11 mouse cellular contexts compared by ENCODE assay signal in the genomic region with DNA sequence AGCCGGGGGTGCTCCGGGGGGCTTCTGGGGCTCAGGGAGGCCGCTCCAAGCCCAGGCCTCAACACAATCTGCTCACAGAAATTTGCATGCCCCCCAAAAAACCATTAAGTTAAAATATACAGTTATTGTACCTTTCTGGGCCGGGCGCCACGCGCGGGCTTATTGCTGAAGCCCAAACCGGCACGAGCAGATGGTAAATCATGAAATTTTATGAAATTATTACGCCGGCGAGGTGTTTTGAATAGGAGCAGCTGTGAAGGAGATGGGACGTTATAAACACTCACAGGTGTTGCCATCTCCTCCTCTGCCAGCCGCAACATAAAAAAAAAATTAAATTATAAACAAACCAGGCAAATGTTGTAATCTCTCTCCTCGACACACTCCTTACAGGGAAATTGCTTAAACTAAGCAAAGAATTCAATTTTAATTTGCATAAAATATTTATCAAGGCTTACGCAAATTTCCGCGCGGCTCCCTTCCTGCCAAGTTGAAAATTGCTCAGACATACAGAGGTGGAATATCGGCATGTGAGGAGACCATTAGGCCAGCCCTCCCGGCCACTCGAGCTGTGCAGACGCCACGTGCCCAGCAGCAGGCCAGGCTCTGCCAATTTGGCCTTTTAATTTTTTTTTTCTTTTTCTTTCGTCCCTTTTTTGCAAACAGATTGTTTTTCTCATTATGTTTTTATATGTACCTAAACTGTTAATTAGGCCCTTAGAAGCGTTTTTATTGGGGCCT.
DNase-seq lines count a peak whose midpoint lies in the region; ATAC-seq lines count a peak whose summit lies in the region.
"Had no signal": no experiment of that assay in that cellular context is flagged by ENCODE, and none has a peak within 500 bp of the region (broad histone marks: within the 10 kb centered on the region; RNA-seq: fewer than 3 reads in every experiment).

No protein-coding gene starts in this region.

- 44% methylated on average over 27 of the region's 27 CpGs for WGBS in lung, embryonic 16.5 days
- WGBS in hindbrain, embryonic 10.5 days: 80% methylated on average over 27 of the region's 27 CpGs
- 57% methylated on average over 27 of the region's 27 CpGs for WGBS in limb, embryonic 10.5 days

- H3K9ac ChIP-seq in lung, embryonic 16.5 days (ENCODE audit: low read length): no peak overlapping the region
- H3K9ac ChIP-seq: embryonic facial prominence, embryonic 13.5 days had no signal

- no peak overlapping the region for H3K27ac ChIP-seq in lung, embryonic 16.5 days (ENCODE audit: low read length)
- peak overlapping the region; percentile 82 for H3K27ac ChIP-seq in hindbrain, embryonic 10.5 days
- H3K27ac ChIP-seq in limb, embryonic 10.5 days: peak overlapping the region; percentile 78
- H3K27ac ChIP-seq: embryonic facial prominence, embryonic 13.5 days had no signal

- peak overlapping the region; percentile 27; the same call in 1 of the 2 replicates for H3K4me2 ChIP-seq in lung, embryonic 16.5 days (ENCODE audit: low read depth, low read length)

- H3K36me3 ChIP-seq in lung, embryonic 16.5 days (ENCODE audit: control insufficient read depth, insufficient read depth, low read length): no peaks in the 10 kb centered on the region
- no peaks in the 10 kb centered on the region for H3K36me3 ChIP-seq in hindbrain, embryonic 10.5 days
- no peaks in the 10 kb centered on the region for H3K36me3 ChIP-seq in limb, embryonic 10.5 days
- H3K36me3 ChIP-seq: embryonic facial prominence, embryonic 13.5 days had no signal

- H3K4me1 ChIP-seq in lung, embryonic 16.5 days (replicated peaks; ENCODE audit: control insufficient read depth, insufficient read depth, low read length): no peaks in the 10 kb centered on the region; the same call in 1 of the 2 replicates
- peaks cover 39% of the 10 kb centered on the region for H3K4me1 ChIP-seq in hindbrain, embryonic 10.5 days (replicated peaks)
- H3K4me1 ChIP-seq in limb, embryonic 10.5 days: peaks cover 45% of the 10 kb centered on the region
- H3K4me1 ChIP-seq: megakaryocyte, embryonic 14.5 days had no signal

- no peaks in the 10 kb centered on the region for H3K27me3 ChIP-seq in lung, embryonic 16.5 days (ENCODE audit: control insufficient read depth, insufficient read depth, low read depth, low read length)
- peaks cover 3% of the 10 kb centered on the region; the same call in 1 of the 2 replicates for H3K27me3 ChIP-seq in hindbrain, embryonic 10.5 days (ENCODE audit: insufficient read depth, poor library complexity, severe bottlenecking)
- peaks cover 37% of the 10 kb centered on the region; the same call in 1 of the 2 replicates for H3K27me3 ChIP-seq in limb, embryonic 10.5 days (ENCODE audit: low read depth, poor library complexity, severe bottlenecking)

- ATAC-seq in lung, embryonic 16.5 days (ENCODE audit: low read depth): peak; percentile 30; the same call in 1 of the 2 replicates

- H3K4me3 ChIP-seq in lung, embryonic 16.5 days (ENCODE audit: low read length): no peak overlapping the region
- H3K4me3 ChIP-seq in hindbrain, embryonic 10.5 days: no peak overlapping the region
- no peak overlapping the region for H3K4me3 ChIP-seq in limb, embryonic 10.5 days
- H3K4me3 ChIP-seq: embryonic facial prominence, embryonic 13.5 days; megakaryocyte, embryonic 14.5 days had no signal

- H3K9me3 ChIP-seq in lung, embryonic 16.5 days (ENCODE audit: control insufficient read depth, low read length): no peaks in the 10 kb centered on the region
- no peaks in the 10 kb centered on the region for H3K9me3 ChIP-seq in hindbrain, embryonic 10.5 days
- no peaks in the 10 kb centered on the region for H3K9me3 ChIP-seq in limb, embryonic 10.5 days (replicated peaks)
- H3K9me3 ChIP-seq: embryonic facial prominence, embryonic 13.5 days; megakaryocyte, embryonic 14.5 days had no signal

- no peak for DNase-seq in lung, postnatal 36 days
- no peak for DNase-seq in hindbrain, embryonic 10.5 days (ENCODE audit: low spot score)
- peak; percentile 54 for DNase-seq in limb, embryonic 10.5 days (ENCODE audit: low spot score)
- DNase-seq in right cerebral cortex, postnatal 4 days: peak; percentile 48
- DNase-seq in urinary bladder, postnatal 10 days (ENCODE audit: low spot score): no peak
- no peak for DNase-seq in retina, embryonic 14.5 days (ENCODE audit: low spot score)
- no peak for DNase-seq in thymus, postnatal 14 days
- DNase-seq: adrenal gland, adult 8-10 months had no signal

Comparison
In these comparisons a context has a peak if more than half of its experiments do, and no peak if none do; other contexts are left out.
1. DNase-seq: peak in limb, embryonic 10.5 days (single experiment) and right cerebral cortex, postnatal 4 days (single experiment); none in lung, postnatal 36 days (single experiment), hindbrain, embryonic 10.5 days (single experiment), urinary bladder, postnatal 10 days (single experiment), retina, embryonic 14.5 days (single experiment) and thymus, postnatal 14 days (single experiment).